Mouse (Mus musculus) gastrocnemius, adult 2 months (tissue): ENCODE data around the gene Bri3. TPM values are rescaled to one million over a fixed set of nuclear protein-coding genes. Genes with fewer than 3 reads are reported as not detected.

ENCODE experiments used
- DNase-seq: peaks from one replicate; pipeline ENCODE4 v3.0.0; 2022
- H3K27ac ChIP-seq: fragments of 200-600 bp; 2 replicates; pipeline ENCODE4 v1.8.1; 2022; ENCODE audit warnings: mild to moderate bottlenecking
- H3K4me3 ChIP-seq: fragments of 200-600 bp; 2 replicates; pipeline ENCODE4 v1.8.1; 2022; ENCODE audit warnings: mild to moderate bottlenecking, moderate library complexity
- CTCF ChIP-seq: fragments of 200-600 bp; IDR thresholded peaks from 2 replicates; pipeline ENCODE4 v1.8.1; 2022; ENCODE audit warnings: antibody characterized with exemption, mild to moderate bottlenecking, moderate library complexity
- intact Hi-C: fragments of 180-260 bp; cut with DNase I; formaldehyde crosslinking; loops from one replicate; pipeline ENCODE4 v1.15.1; 2025
- total RNA-seq, 2 experiments: library from RNA; stranded (reverse); gene quantifications; 2 replicates each; pipeline ENCODE4 v1.2.3; 2021

The Bri3 gene
- total RNA-seq, 2 experiments from 2014 or later: 36.4 to 45.7 TPM

GRCm38 (mm10) chr5:144257451-144258110 lies 13.3 kb downstream of the Bri3 start:
- TF ChIP-seq CTCF: peak; percentile 10; the same call in 1 of the 2 replicates
- intact Hi-C loops: loop anchor here (5.0 kb wide), 2 partner anchors 50 to 100 kb away; partner anchors contain the start of gene Baiap2l1
- DNase-seq: no peak
- peak overlapping the region; percentile 93 for H3K27ac ChIP-seq
- H3K4me3 ChIP-seq: peak overlapping the region; percentile 87

GRCm38 (mm10) chr5:144258131-144258611 lies 13.9 kb downstream of the Bri3 start:
- TF ChIP-seq CTCF: no peak
- peak overlapping the region; percentile 93 for H3K27ac ChIP-seq
- peak; percentile 82 for DNase-seq
- intact Hi-C loops: loop anchor here (5.0 kb wide), 2 partner anchors 51 to 99 kb away; partner anchors contain the start of gene Baiap2l1
- peak overlapping the region; percentile 87 for H3K4me3 ChIP-seq

- DNase-seq: no peak
- no peak for TF ChIP-seq CTCF
- H3K4me3 ChIP-seq: peak overlapping the region; percentile 87
- peak overlapping the region; percentile 93 for H3K27ac ChIP-seq
- intact Hi-C loops: loop anchor here (5.0 kb wide), 2 partner anchors 51 to 99 kb away; partner anchors contain the start of gene Baiap2l1
Observed at GRCm38 (mm10) chr5:144258687-144259086, 14.4 kb downstream of the Bri3 start.

DNA sequence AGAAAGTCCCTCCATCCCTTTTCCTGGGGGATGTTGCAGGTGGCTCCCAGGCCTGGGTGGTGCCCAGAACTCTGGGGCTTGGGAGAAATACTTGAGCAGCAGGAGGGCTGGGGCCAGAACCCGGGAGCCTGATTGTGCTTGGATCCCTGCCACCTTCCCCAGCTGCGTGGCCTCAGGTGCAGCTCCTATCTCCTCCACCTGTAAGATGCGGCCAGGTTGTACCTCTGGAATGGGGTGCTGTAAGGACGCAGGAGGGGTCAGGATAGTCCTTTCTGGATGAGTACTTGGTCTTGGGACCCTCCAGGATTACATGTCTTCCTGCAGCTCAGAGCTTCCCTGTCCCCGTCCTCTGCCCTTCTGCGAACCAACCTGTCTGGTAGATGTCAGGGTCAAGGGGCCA lies 15.0 kb downstream of the Bri3 start:
- intact Hi-C loops: loop anchor here (5.0 kb wide), 2 partner anchors 52 to 98 kb away; partner anchors contain the start of gene Baiap2l1
- H3K4me3 ChIP-seq: peak overlapping the region; percentile 87
- DNase-seq: no peak
- peak overlapping the region; percentile 93; the same call in 1 of the 2 replicates for H3K27ac ChIP-seq
- TF ChIP-seq CTCF: no peak

- no peak for DNase-seq
- TF ChIP-seq CTCF: no peak
- intact Hi-C loops: no loop called here
- no peak overlapping the region for H3K4me3 ChIP-seq
- H3K27ac ChIP-seq: no peak overlapping the region; the same call in 1 of the 2 replicates
Observed at GRCm38 (mm10) chr5:144260464-144260863, 16.2 kb downstream of the Bri3 start.

- Histone ChIP-seq H3K27ac (no peak overlapping the region), H3K4me3 (no peak overlapping the region)
- no peak for TF ChIP-seq CTCF
- DNase-seq: no peak
- intact Hi-C loops: no loop called here
Observed at GRCm38 (mm10) chr5:144261309-144261708, 17.1 kb downstream of the Bri3 start.

- Histone ChIP-seq H3K4me3 (no peak overlapping the region), H3K27ac (no peak overlapping the region)
- intact Hi-C loops: no loop called here
- DNase-seq: no peak
- no peak for TF ChIP-seq CTCF
Observed at GRCm38 (mm10) chr5:144261829-144262228, 17.6 kb downstream of the Bri3 start.

DNA sequence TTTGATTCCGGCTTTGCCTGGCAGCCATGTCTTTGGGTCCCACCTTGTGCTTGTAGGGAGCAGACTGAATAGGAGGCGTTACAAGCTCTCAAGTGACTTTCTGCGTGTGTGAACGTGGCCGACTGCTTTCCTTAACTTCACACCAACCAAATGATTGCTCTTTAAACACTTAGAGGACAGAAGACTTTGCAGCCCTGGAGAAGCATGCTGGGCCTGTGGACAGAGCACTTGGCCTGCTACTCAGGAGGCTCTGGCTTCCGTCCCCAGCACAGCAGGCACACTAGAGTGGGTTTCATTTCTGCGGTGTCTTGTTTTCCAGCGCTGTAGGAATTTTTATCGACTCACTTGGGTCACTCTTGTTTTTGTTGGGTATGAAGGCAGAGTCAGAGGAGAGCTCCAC lies 18.8 kb downstream of the Bri3 start:
- no peak for TF ChIP-seq CTCF
- Histone ChIP-seq H3K4me3 (no peak overlapping the region), H3K27ac (no peak overlapping the region)
- no peak for DNase-seq
- intact Hi-C loops: no loop called here

DNA sequence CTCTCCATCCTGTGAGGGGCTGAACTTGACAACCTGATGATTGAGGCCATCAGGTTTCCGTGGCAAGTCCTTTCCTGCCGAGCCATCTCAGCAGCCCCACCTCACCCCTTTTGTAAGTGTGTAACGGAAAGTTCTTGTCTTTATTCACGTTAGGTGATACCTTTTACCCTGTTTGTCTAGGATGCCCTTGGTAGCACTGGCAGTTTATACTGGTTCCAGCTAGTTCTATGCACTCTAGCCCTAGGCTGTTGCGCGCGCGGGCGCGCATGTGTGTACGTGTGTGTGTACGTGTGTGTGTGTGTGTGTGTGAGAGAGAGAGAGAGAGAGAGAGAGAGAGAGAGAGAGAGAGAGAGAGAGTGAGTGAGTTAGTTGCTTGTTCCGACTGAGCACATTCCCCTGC lies 19.3 kb downstream of the Bri3 start:
- no peak for DNase-seq
- no peak overlapping the region for H3K4me3 ChIP-seq
- H3K27ac ChIP-seq: no peak overlapping the region
- intact Hi-C loops: no loop called here
- no peak for TF ChIP-seq CTCF

DNA sequence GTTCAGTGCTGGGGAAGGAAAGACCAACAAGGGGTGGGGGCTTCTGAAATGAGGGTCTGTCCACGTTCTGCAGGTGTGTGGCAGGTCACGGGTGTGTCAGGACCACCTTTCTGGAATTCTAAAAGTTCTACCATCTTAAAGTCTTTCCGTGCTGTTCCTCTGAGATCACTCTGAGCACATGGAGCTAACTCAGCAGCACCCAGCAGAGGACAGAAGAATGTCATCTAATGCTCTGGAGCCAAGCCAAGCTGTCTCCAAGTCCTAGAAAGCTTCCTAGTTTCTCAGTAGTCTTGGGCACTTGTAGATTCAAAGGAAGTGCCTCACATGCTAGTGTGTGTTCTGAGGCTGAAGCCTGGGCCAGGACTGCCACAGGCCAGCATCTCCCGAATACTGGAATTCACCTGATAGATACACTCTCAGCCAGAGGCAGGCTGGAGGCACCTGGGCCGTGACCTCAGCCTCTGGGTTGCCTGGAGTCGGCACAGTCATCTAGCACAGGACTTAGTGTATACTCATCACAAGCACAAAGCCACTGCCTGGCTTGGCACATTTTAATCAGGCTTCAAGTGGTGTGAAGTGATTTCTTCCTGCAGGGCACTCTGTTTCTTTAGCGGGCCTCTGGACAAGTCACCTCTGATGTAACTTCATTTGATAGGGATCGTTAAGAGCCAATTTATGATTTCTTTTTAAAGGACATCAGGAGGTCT lies 23.5 kb downstream of the Bri3 start:
- Histone ChIP-seq H3K4me3 (no peak overlapping the region), H3K27ac (no peak overlapping the region)
- TF ChIP-seq CTCF: peak; percentile 58
- intact Hi-C loops: loop anchor here (5.0 kb wide), 1 partner anchor 115 kb away; no protein-coding TSS in a partner anchor
- DNase-seq: peak; percentile 56

DNA sequence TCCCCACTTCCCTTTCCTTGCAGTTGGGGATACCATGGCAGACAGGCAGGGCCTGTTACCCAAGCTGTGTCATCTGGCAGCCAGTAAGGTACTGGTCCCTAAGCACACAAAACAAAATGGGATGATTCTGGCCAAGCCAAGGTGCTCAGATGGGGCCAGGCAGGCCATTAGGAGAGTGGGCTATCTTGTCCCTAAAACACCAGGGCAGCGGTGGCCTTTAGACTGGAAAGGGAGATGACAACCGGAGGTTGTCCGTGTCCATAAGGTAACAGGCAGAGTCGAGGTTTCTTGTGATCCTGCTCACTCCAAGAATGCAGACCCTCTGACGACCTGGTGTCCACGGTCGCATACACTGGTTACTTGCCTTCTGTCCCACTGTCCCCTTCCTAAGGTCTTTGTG lies 25.7 kb downstream of the Bri3 start:
- intact Hi-C loops: loop anchor here (5.0 kb wide), 1 partner anchor 112 kb away; no protein-coding TSS in a partner anchor
- DNase-seq: no peak
- no peak for TF ChIP-seq CTCF
- Histone ChIP-seq H3K27ac (no peak overlapping the region), H3K4me3 (no peak overlapping the region)

- H3K27ac ChIP-seq: no peak overlapping the region
- intact Hi-C loops: no loop called here
- TF ChIP-seq CTCF: no peak
- H3K4me3 ChIP-seq: no peak overlapping the region
- no peak for DNase-seq
Observed at GRCm38 (mm10) chr5:144270420-144270819, 26.2 kb downstream of the Bri3 start.

DNA sequence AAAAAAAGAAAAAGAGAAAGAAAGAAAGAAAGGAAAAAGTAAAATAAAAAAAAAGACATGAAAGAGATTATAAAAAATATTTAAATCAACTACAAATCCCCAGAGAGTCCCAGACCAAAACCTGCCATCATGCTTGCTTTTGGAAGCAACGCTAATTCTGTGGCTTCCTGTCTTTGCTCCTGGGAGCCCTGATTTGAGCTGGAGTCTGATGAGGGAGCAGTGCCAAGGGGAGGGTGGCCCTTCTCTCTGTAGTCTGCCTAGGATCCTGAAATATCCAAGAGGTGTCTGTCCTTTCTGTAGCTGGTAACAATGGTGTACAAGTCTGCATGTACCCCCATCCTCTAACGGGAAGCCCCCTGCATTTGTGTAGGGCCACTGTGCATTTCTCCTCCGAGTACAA lies 26.9 kb downstream of the Bri3 start:
- Histone ChIP-seq H3K27ac (no peak overlapping the region), H3K4me3 (no peak overlapping the region)
- intact Hi-C loops: no loop called here
- no peak for DNase-seq
- no peak for TF ChIP-seq CTCF
